Mouse (Mus musculus) cortical plate, adult 2 months (tissue): Measurements from ENCODE around the gene Ntm. TPM values are rescaled to one million over a fixed set of nuclear protein-coding genes. Genes with fewer than 3 reads are reported as not detected.

Source experiments
- H3K27ac ChIP-seq: fragments of 200-500 bp; 2 replicates; pipeline ENCODE4 v1.5.1; 2012; ENCODE audit warnings: low read length, control low read depth, inconsistent platforms; ENCODE audit not compliant: insufficient read depth
- H3K4me1 ChIP-seq: fragments of 200-500 bp; 2 replicates; pipeline ENCODE4 v1.6.1; 2011; ENCODE audit warnings: low read length; ENCODE audit not compliant: control insufficient read depth, insufficient read depth
- H3K4me3 ChIP-seq: fragments of 200-500 bp; 2 replicates; pipeline ENCODE4 v1.5.1; 2011; ENCODE audit warnings: mild to moderate bottlenecking, low read length, control low read depth; ENCODE audit not compliant: insufficient read depth
- CTCF ChIP-seq: fragments of 200-500 bp; IDR thresholded peaks from 2 replicates; pipeline ENCODE4 v1.5.1; 2011; ENCODE audit warnings: mild to moderate bottlenecking, control low read depth, low read length; ENCODE audit not compliant: insufficient read depth; ENCODE audit errors: extremely low read depth
- POLR2A ChIP-seq: fragments of 200-500 bp; IDR thresholded peaks from 2 replicates; pipeline ENCODE4 v1.6.1; 2011; ENCODE audit warnings: mild to moderate bottlenecking, low read length, control low read depth; ENCODE audit not compliant: insufficient read depth; ENCODE audit errors: extremely low read depth
- polyA plus RNA-seq: library from polyadenylated mRNA; depleted of rRNA; stranded (reverse); fragments of >200 nt; gene quantifications from 2 replicates; pipeline ENCODE4 v1.2.3, GENCODE M21; 2012

The Ntm gene
- polyA plus RNA-seq, 1 experiment, result 169 TPM

- Histone ChIP-seq H3K4me1 (peaks cover 1% of the 10 kb centered on the region; the same call in 1 of the 2 replicates), H3K4me3 (no peak overlapping the region), H3K27ac (no peak overlapping the region)
- TF ChIP-seq CTCF (no peak), POLR2A (no peak)
Measured at GRCm38 (mm10) chr9:29165731-29166130, 797.2 kb downstream of the Ntm start.

DNA sequence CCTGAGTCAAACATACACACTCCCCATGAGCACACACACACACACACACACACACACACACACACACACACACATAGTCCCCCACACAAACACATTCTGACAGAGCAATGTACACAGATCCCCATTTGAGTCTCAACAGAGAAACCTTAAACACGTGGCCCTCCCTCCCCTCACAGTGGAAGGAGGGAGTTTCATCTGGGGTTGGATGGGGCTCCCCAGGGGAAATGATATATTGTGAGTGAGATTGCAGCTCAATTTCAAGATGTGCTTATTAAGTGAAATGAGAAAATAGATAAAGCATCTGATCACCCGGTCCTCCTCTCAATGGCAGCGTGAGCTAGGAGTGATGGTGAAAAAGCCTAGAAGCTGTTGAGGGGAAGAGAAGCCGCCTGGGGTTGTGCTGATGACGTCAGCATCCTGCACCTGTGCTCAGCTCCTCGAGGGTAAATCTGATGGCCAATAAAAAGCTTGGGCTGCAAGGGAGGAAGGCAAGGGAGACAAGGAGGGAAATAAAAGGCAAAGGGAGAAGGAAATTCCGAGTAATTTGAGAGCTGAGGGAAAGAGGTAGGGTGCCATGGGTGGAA, 801.8 kb downstream of the Ntm start:
- Histone ChIP-seq H3K27ac (no peak overlapping the region), H3K4me3 (no peak overlapping the region), H3K4me1 (no peaks in the 10 kb centered on the region; the same call in 1 of the 2 replicates)
- TF ChIP-seq CTCF (no peak), POLR2A (no peak)

- no peak overlapping the region for H3K4me3 ChIP-seq
- H3K27ac ChIP-seq, result no peak overlapping the region
- TF ChIP-seq POLR2A (no peak), CTCF (no peak)
- no peaks in the 10 kb centered on the region; the same call in none of the 2 replicates for H3K4me1 ChIP-seq
Measured at GRCm38 (mm10) chr9:29145901-29146300, 817.0 kb downstream of the Ntm start.

- Histone ChIP-seq H3K4me3 (no peak overlapping the region), H3K27ac (no peak overlapping the region), H3K4me1 (peaks cover 1% of the 10 kb centered on the region; the same call in 1 of the 2 replicates)
- TF ChIP-seq POLR2A (no peak), CTCF (no peak)
Measured at GRCm38 (mm10) chr9:29136039-29136438, 826.9 kb downstream of the Ntm start.

DNA sequence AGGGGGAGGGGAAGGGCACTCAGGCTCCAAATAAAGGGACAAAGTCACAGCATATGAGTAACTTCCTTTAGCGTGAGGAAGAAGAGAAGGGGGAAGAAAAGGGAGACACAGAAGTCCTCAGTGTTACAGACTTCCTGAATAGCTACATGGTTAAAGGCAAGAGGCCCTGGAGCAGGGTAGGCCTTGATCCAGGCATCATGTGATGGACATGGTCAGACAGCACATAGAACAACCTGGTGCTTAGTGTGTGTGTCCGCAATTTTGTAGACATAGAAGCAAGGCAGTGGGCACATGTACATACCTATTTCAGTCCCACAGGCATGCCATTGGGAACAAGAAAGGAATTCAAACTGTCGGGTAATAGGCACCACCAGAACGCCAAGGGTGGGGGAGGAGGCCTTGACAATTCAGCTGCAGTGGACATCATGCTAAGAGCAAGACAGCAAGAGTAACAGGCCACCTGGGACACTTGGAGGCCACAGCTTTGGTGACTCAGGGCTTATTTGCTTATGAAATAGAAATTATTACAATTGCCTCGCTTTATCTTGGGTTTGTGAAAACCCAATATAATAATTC, 832.1 kb downstream of the Ntm start:
- Histone ChIP-seq H3K4me3 (no peak overlapping the region), H3K4me1 (peaks cover 5% of the 10 kb centered on the region), H3K27ac (no peak overlapping the region)
- TF ChIP-seq POLR2A (no peak), CTCF (no peak)

- TF ChIP-seq POLR2A (no peak), CTCF (no peak)
- Histone ChIP-seq H3K4me1 (peaks cover 5% of the 10 kb centered on the region), H3K4me3 (no peak overlapping the region), H3K27ac (no peak overlapping the region)
Measured at GRCm38 (mm10) chr9:29130316-29130715, 832.6 kb downstream of the Ntm start.

GRCm38 (mm10) chr9:29128416-29128815, 834.5 kb downstream of the Ntm start:
- Histone ChIP-seq H3K27ac (no peak overlapping the region), H3K4me3 (no peak overlapping the region), H3K4me1 (peaks cover 4% of the 10 kb centered on the region)
- TF ChIP-seq POLR2A (no peak), CTCF (no peak)

DNA sequence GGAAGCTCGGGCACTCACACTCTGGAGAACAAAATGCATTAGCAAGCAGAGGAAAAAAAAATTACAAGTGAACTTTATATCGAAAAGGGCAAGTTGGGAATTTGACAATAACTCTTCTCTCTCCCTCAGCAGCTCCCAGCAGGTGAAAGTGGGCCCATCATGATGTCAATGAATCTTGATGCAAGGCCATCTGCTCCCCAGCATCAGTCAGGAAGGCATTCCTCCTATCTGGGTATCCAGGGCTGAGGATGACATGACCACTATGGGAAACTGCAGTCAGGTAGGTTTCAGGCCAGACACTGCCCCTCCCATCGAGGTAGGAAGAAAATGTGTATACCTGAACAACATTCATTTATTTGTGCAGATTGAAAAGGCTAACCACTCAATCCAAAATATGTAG, 838.5 kb downstream of the Ntm start:
- no peak overlapping the region for H3K27ac ChIP-seq
- TF ChIP-seq POLR2A, result no peak
- no peak for TF ChIP-seq CTCF
- H3K4me1 ChIP-seq, result no peaks in the 10 kb centered on the region; the same call in 1 of the 2 replicates
- H3K4me3 ChIP-seq, result no peak overlapping the region

DNA sequence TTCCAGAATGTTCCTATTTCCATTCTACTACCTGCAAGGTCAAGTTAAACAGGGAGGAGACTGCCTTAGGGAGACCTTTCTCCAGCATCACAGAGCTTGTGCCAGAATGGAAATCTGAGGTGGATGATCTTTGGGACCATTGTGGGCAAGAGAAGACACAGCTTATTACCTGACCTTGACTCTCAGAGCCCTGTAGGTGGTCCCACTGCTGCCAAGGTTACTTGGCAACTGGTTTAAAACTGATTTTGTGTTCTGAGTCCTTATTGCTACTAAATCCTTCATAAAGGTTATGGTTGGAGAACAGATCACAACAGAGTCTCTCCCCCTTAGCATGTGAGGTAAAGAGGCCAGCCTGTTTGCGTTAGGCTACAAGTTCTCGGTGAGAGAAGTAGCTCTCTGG, 839.1 kb downstream of the Ntm start:
- Histone ChIP-seq H3K27ac (no peak overlapping the region), H3K4me3 (no peak overlapping the region), H3K4me1 (no peaks in the 10 kb centered on the region; the same call in 1 of the 2 replicates)
- TF ChIP-seq CTCF, result no peak
- TF ChIP-seq POLR2A, result no peak

DNA sequence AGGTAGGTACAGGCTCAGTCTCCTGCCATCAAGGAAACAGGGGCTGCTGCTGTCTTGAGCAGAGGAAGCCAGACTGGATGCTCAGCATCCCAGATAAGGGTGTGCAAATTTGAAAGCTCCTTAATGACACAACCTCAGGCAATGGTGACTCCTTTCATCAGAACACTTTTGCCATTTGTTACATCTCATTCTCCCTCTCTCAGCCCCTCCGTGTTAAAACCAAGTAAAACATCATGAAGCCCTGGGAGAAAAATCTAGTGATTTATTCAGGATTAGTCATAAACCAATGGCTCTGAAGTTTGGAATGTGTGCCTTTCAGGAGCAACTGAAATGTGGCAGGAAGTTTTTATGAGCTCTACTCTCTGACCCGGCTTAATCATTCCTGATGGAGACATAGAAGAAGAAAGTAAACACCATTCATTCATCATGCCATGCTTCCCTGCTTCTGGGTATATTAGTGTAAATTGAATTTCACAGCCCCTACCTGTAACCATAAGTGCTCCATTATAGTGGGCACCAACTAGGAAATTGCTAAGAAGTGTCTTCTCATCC, 845.3 kb downstream of the Ntm start:
- TF ChIP-seq CTCF, result no peak
- no peak for TF ChIP-seq POLR2A
- Histone ChIP-seq H3K4me3 (no peak overlapping the region), H3K27ac (no peak overlapping the region), H3K4me1 (no peaks in the 10 kb centered on the region; the same call in 1 of the 2 replicates)
